Mouse (Mus musculus): ENCODE data around the gene Blmh.

- TF ChIP-seq CTCF (IDR thresholded peaks at IDR 0.05; ENCODE audit: control insufficient read depth, insufficient read depth, insufficient read length) (no peak), USF1 (IDR thresholded peaks at IDR 0.05; ENCODE audit: low read depth) (no peak)
These were observed 20.3 kb upstream of the Blmh start for GRCm38 (mm10) chr11:76904340-76904739.

Data from C2C12 (cell line).